Mouse (Mus musculus): ENCODE data around the gene Tacc3.

DNA sequence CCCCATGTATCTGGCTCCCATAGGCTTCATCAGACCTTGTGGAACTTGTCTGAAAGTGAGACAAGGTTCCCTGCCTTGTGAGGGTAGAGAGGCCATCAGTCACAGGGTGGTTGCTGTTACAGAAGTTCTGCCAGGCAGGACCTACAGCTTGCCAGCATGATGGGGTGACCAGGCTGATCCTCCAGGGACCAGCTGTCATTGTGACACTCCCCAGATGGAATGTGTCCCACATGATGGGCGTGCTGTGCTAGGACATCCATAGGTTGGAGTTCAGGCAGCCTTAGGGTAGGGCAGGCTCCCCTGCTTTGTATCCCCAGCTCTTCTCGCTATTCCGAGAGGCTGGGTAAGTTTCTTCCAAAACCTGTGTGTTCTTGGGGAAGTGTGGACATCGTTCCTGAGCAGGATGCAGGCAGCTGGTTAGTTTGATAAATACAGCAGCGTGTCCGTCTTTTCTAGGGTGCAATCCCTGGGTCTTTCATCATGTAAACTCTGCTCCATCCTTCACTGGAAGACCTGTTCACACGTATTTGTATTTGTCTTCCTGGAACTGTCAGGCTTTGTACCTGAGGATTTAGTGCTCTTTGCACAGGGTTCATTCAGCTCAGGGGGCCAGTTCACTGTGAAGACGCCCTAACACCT lies 63.0 kb downstream of the Tacc3 start:
- no peak for TF ChIP-seq POLR2A (IDR thresholded peaks at IDR 0.05; ENCODE audit: insufficient read depth, low read length)
- no peak for TF ChIP-seq EP300 (IDR thresholded peaks at IDR 0.05; ENCODE audit: insufficient read depth, low read depth, low read length)

All from ES-Bruce4 (cell line).